Mouse (Mus musculus) thymus, postnatal 14 days (tissue): ENCODE measurements at regions not wholly inside any gene's neighbourhood (a gene's known extent, or its start where the extent isn't known, plus 50 kb on each side); places are given as distances from the start of the nearest gene placed in this dataset.
A peak's percentile ranks its signal among the peaks of the same experiment; 100 is the strongest.
"Not testable (repeated sequence)": the region's sequence is repeated elsewhere in the genome, so short reads cannot be mapped to it uniquely, and the experiment has no call there.

Experiments
- DNase-seq: peaks from one replicate; pipeline ENCODE4 v3.0.0; 2021

DNA sequence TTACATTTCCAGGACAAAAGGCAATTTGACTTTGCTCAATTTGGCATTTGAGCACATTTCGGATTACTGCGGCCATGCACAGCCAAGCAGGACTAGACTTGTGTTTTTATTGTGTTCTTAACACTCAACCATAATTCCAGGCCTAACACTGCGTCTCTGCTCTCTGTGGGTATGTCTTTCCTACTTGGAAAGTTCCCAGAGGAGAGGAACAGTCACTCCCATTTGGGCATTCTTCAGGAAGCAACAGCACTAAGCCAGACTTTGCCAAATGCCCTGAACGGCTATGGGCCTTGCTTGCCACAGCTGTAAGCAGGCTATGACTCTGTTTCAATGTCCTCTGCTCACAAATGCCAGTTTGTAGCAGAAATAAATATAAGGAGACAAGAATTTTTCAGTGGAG, 56.5 kb upstream of the Pdk3 start:
- DNase-seq: no peak

DNA sequence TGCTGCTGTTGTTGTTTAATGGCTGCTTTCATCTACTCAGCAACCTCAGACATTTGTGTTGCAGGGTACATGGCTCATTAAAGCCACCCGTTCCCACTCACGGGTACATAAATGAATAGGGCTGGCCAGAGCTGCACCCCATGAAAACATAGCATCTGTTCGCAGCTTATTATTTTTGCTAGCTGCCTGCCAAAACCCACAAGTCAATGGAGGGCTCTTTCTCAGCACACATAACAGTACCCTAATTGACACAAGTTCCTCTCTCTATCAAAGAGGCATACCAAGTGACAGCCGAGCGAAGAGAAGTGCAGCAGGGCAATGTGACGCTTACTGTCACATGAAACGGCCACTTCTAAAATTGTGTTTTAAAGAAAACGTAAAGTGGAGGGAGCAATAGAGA, 57.0 kb upstream of the Pdk3 start:
- no peak for DNase-seq

DNA sequence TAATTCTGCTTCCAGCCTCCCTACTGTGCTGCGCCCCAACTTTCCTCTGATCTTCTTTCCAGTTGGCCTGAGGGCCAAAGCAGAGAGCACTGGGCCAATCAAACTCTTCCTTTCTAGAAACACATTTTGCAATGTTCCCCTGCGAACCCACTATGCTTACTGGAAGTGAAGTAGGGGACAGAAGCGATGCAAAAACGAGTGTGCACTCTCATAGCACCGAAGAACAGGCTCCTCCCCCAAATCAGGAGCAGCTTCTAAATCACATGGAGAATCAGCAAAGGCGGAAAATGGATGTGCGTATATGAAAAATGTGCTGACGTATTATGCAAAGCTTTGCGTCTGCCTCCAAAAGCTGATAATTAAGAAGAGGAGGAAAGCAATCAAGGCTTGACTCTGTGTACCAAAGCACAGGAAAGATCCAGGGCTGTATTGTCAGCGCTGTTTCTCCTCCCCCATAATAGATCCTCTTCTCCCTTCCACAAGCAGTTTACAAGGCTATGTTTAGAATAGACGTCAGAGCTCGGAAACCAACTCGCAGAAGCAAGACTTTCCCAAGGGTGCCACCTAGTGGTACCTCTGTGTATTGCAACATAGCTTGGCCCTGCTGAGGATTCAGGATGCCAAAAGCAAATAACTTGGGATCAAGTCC, 57.5 kb upstream of the Pdk3 start:
- DNase-seq: peak; percentile 64

DNA sequence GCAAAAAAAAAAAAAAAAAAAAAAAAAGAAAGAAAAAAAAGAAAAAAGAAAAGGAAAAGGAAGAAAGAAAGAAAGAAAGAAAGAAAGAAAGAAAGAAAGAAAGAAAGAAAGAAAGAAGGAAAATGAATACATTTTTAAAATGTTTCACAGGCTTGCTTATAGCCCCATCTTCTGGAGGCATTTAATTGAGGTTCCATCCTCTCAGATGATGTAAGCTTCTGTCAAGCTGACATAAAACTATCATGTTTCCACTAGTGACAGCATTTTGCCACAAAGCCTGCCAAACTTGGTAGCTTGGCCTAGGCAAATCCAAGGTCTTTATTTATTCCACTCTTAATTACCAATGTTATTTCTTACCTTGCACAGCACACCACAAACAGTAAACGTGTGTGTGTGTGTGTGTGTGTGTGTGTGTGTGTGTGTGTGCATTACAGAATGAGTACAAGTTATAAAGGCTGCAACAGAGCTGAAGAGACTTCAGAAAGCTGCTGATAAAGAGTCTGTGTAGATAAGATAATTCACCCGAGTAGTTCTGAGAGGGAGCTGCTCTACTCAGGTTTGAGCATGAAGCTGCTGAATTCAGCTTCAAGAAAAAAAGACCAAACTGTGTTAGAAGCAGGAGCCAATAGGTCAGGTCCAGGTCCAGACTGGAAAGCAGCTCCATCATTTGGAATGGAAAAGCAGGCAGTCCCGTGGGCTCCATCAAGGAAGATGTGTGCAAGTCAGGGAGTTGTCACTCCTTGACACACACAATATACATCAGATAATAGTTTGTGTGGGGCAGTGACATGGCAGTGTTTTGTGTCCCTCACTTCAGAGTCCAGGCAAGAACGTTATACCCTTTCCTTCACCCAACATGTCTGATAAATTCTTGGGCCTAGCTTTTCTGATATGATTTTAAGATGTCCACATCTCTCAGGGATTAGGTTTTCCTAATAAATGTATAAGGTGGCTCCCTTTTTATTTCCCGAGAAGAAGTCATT, 65.1 kb upstream of the Pdk3 start:
- no peak for DNase-seq

DNA sequence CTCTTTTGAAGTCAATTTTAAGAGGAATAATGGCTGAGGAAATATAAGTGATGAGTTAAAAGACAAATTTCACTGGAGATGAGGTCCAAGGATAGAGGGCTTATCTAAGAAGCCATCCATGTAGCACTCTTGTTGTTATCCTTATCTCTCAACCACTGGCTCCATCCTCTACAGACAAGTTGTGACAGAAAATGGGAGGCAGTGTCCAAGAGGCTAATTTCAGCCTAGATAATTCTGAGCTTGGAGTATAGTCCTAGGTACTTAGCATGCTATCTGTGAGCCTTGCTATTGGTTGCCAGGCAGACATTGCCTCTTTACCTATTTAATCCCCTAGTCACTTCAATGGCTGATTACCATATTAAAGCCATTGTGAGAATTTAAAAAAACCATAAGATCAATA, 65.2 kb upstream of the AU015836 start:
- no peak for DNase-seq

DNA sequence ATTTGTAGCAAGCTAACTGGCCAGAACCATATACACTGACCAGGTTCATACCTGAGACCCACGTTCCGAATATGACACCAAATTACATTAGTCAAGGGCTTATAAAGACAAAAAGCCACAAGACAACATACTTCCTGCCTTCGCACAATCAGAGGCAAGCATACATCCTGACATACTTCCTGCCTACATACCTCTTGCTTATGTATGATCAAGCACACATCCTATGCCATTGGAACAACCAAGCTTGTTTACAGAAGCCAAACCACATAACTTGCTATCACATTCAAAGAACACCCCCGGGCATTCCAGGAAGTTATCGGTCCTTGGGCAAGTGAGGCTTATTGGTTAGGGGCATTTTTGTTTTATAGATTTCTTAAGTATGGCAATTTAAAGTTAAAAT, 62.9 kb upstream of the AU015836 start:
- DNase-seq: no peak

DNA sequence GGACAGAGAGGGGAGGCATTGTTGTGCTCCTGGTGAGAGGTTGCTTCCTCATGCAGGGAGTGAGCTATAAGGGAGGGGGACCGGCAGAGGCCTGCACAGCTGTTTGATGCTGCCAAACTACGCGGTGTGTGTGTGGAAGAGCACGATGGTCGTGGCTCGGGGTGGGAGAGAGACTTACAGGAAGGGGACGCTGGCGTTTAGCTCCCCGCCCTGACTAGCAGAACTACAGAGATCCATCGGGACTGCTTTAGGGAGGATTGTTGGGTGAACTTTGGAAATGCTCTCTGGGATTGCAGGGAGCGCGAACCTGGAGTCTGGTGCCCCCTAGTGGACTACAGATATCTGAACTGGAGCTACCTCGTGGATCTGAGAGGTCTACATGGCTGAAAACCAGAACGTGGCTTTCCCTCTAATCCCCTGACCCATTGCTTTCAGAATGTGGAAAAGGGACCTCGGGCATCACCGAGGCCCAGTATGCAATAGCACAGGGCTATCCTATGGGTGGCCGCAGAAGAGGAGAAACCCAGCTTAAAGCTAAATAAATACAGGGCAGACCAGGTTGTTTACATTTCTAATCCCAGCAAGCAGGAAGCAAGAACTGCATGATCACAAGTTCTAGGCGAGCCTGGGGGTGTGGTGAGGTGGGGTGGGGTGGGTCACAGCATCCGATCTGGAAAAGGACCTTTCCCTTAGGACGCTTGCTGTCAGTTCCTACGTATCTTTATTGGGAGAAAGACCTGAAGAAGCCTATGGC, 57.2 kb upstream of the AU015836 start:
- peak; percentile 39 for DNase-seq

DNA sequence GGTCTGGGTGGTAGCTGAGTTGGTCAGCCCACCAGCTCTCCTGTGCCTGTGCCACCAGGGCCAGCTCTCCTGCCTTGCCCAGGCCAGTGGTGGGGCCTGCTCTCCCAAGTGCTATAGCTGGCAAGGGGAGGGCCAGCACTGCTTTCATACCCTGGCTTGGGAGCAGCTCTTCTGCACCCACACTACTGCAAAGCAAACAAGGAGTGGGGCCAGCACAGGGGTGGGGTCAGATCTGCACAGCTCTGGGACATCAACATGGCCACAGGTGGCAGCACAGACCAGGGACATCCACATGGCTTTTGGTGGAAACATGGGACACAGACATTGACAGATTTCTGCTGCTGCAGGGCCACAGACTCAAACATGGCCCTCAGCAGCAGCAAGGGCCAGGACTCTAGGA, 52.9 kb upstream of the AU015836 start:
- no peak for DNase-seq

DNA sequence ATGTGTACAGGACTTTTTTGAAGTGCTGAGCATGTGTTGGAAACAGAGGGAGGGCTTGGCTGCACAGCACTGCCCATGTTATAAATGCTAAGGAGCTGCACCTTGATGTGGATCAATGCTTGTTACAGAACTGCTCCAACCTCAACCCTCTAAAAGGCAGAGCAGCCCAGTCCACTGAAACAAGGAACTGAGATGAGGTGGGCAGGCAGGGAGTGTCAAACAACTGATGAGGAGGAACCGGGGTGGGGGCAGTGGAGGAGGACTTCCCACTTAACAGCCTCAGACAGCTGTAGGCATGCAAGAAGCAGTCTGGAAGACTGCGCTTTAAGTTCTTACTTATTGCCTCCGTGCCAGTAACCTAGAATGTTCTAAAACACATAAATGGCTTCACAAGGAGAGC, 51.1 kb upstream of the AU015836 start:
- not testable (repeated sequence) for DNase-seq
